Mouse (Mus musculus): ENCODE measurements around the gene Gm10718.
"Not testable (repeated sequence)": the region's sequence is repeated elsewhere in the genome, so short reads cannot be mapped to it uniquely, and the experiment has no call there.

- not testable (repeated sequence) for TF ChIP-seq POLR2A (IDR thresholded peaks at IDR 0.05; ENCODE audit: low read depth, low read length); CTCF (IDR thresholded peaks at IDR 0.05; ENCODE audit: extremely low read depth, insufficient read depth, insufficient read length, insufficient replicate concordance)
These were observed 3.4 kb downstream of the Gm10718 start for GRCm38 (mm10) chr9:3026741-3027140.

Measured in spleen, adult 2 months (tissue).